Mouse (Mus musculus): ENCODE data around the gene Rasl10b. TPM values are rescaled to one million over a fixed set of nuclear protein-coding genes. Genes with fewer than 3 reads are reported as not detected.
A peak's percentile ranks its signal among the peaks of the same experiment; 100 is the strongest.

Gene Rasl10b
- polyA plus RNA-seq, 1 experiment = 0.64 TPM

- no peak for TF ChIP-seq POLR2A (IDR thresholded peaks at IDR 0.05; ENCODE audit: low read depth, low read length)
- TF ChIP-seq CTCF (IDR thresholded peaks at IDR 0.05; ENCODE audit: extremely low read depth, insufficient read depth, insufficient read length, insufficient replicate concordance) = no peak
- Histone ChIP-seq H3K27me3 (ENCODE audit: control insufficient read depth, insufficient read depth, low read length) (peaks cover 11% of the 10 kb centered on the region), H3K4me3 (ENCODE audit: extremely low read depth, insufficient read depth, insufficient read length) (no peak overlapping the region), H3K4me1 (ENCODE audit: control insufficient read depth, insufficient read depth, insufficient read length) (no peaks in the 10 kb centered on the region), H3K27ac (ENCODE audit: insufficient read depth, low read length) (no peak overlapping the region), H3K36me3 (ENCODE audit: control insufficient read depth, insufficient read depth, low read length) (no peaks in the 10 kb centered on the region)
- no peak for DNase-seq (ENCODE audit: low read depth in 1 of 2, low spot score in 2 of 2)
- WGBS = 5% methylated on average over 27 of the region's 40 CpGs
These were observed 905 bp downstream of the Rasl10b start for GRCm38 (mm10) chr11:83409792-83410291.

- peaks cover 11% of the 10 kb centered on the region for H3K27me3 ChIP-seq (ENCODE audit: control insufficient read depth, insufficient read depth, low read length)
- H3K4me1 ChIP-seq (ENCODE audit: control insufficient read depth, insufficient read depth, insufficient read length) = no peaks in the 10 kb centered on the region
- no peaks in the 10 kb centered on the region for H3K36me3 ChIP-seq (ENCODE audit: control insufficient read depth, insufficient read depth, low read length)
- 78% methylated on average over 6 of the region's 6 CpGs for WGBS
- TF ChIP-seq POLR2A (IDR thresholded peaks at IDR 0.05; ENCODE audit: low read depth, low read length) (no peak), CTCF (IDR thresholded peaks at IDR 0.05; ENCODE audit: extremely low read depth, insufficient read depth, insufficient read length, insufficient replicate concordance) (no peak)
- H3K4me3 ChIP-seq (ENCODE audit: extremely low read depth, insufficient read depth, insufficient read length) = no peak overlapping the region
- no peak for DNase-seq (ENCODE audit: low read depth in 1 of 2, low spot score in 2 of 2)
- H3K27ac ChIP-seq (ENCODE audit: insufficient read depth, low read length) = no peak overlapping the region
These were observed 1.6 kb downstream of the Rasl10b start for GRCm38 (mm10) chr11:83410510-83410909.

DNA sequence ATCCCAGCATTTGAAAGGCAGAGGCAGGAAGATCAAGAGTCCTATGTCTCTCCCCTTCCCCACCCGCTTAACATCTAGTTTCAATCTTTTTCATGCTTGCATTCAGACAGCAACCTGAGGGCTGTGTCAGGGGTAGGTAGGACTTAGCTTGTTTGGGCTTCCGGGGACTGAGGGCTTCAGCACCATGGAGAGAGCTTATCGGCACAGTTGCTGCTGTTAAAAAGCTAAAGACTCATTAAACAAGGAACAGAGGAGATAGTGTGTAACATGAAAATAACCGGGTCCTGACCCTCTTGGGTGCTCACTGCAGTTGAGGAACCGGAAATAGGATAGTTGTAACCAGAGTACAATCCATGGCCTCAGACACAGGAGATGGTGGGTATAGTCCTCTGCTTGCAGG, 8.1 kb downstream of the Rasl10b start:
- peaks cover 2% of the 10 kb centered on the region for H3K27me3 ChIP-seq (ENCODE audit: control insufficient read depth, insufficient read depth, low read length)
- TF ChIP-seq CTCF (IDR thresholded peaks at IDR 0.05; ENCODE audit: extremely low read depth, insufficient read depth, insufficient read length, insufficient replicate concordance) (no peak), POLR2A (IDR thresholded peaks at IDR 0.05; ENCODE audit: low read depth, low read length) (no peak)
- no peaks in the 10 kb centered on the region for H3K36me3 ChIP-seq (ENCODE audit: control insufficient read depth, insufficient read depth, low read length)
- peaks cover 2% of the 10 kb centered on the region; the same call in 1 of the 2 replicates for H3K4me1 ChIP-seq (ENCODE audit: control insufficient read depth, insufficient read depth, insufficient read length)
- H3K27ac ChIP-seq (ENCODE audit: insufficient read depth, low read length) = no peak overlapping the region
- no peak overlapping the region for H3K4me3 ChIP-seq (ENCODE audit: extremely low read depth, insufficient read depth, insufficient read length)
- peak in 1 of 2 experiments; percentile 26 for DNase-seq (ENCODE audit: low read depth in 1 of 2, low spot score in 2 of 2)
- WGBS = 7% methylated on average over 5 of the region's 5 CpGs

DNA sequence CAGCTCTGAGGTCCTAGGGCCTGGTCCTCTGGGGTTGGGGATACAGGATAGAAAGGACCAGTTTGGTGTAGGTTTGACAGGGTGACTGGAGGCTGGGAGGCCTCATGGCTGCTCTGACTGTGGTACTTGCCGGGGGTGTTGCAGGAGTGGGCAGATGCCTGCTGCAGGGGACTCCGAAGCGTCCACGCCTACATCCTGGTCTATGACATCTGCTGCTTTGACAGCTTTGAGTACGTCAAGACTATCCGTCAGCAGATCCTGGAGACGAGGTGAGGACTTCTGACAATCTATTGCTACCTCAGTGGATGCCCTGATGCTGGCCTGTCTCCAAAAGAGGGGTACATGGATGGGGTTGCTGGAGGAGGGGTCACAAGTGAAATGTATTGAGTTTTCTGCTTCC, 8.8 kb downstream of the Rasl10b start:
- 79% methylated on average over 7 of the region's 7 CpGs for WGBS
- no peak for DNase-seq (ENCODE audit: low read depth in 1 of 2, low spot score in 2 of 2)
- peaks cover 2% of the 10 kb centered on the region; the same call in 1 of the 2 replicates for H3K4me1 ChIP-seq (ENCODE audit: control insufficient read depth, insufficient read depth, insufficient read length)
- TF ChIP-seq POLR2A (IDR thresholded peaks at IDR 0.05; ENCODE audit: low read depth, low read length) (no peak), CTCF (IDR thresholded peaks at IDR 0.05; ENCODE audit: extremely low read depth, insufficient read depth, insufficient read length, insufficient replicate concordance) (no peak)
- no peak overlapping the region for H3K4me3 ChIP-seq (ENCODE audit: extremely low read depth, insufficient read depth, insufficient read length)
- no peak overlapping the region for H3K27ac ChIP-seq (ENCODE audit: insufficient read depth, low read length)
- H3K27me3 ChIP-seq (ENCODE audit: control insufficient read depth, insufficient read depth, low read length) = peaks cover 2% of the 10 kb centered on the region
- H3K36me3 ChIP-seq (ENCODE audit: control insufficient read depth, insufficient read depth, low read length) = no peaks in the 10 kb centered on the region

DNA sequence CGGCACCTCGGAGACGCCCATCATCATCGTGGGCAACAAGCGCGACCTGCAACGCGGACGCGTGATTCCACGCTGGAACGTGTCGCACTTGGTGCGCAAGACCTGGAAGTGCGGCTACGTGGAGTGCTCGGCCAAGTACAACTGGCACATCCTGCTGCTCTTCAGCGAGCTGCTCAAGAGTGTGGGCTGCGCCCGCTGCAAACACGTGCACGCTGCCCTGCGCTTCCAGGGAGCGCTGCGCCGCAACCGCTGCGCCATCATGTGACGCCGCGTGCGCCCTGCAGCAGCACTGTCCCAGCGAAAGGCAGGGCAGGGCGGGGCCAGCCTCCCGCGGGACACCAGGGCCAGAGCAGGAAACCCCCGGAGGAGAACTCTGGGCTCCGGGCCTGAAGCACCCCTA, 9.6 kb downstream of the Rasl10b start:
- H3K36me3 ChIP-seq (ENCODE audit: control insufficient read depth, insufficient read depth, low read length) = no peaks in the 10 kb centered on the region
- H3K27me3 ChIP-seq (ENCODE audit: control insufficient read depth, insufficient read depth, low read length) = peaks cover 2% of the 10 kb centered on the region
- TF ChIP-seq CTCF (IDR thresholded peaks at IDR 0.05; ENCODE audit: extremely low read depth, insufficient read depth, insufficient read length, insufficient replicate concordance) = no peak
- TF ChIP-seq POLR2A (IDR thresholded peaks at IDR 0.05; ENCODE audit: low read depth, low read length) = no peak
- 7% methylated on average over 38 of the region's 38 CpGs for WGBS
- no peak for DNase-seq (ENCODE audit: low read depth in 1 of 2, low spot score in 2 of 2)
- H3K27ac ChIP-seq (ENCODE audit: insufficient read depth, low read length) = no peak overlapping the region
- no peak overlapping the region for H3K4me3 ChIP-seq (ENCODE audit: extremely low read depth, insufficient read depth, insufficient read length)
- peaks cover 2% of the 10 kb centered on the region; the same call in 1 of the 2 replicates for H3K4me1 ChIP-seq (ENCODE audit: control insufficient read depth, insufficient read depth, insufficient read length)

DNA sequence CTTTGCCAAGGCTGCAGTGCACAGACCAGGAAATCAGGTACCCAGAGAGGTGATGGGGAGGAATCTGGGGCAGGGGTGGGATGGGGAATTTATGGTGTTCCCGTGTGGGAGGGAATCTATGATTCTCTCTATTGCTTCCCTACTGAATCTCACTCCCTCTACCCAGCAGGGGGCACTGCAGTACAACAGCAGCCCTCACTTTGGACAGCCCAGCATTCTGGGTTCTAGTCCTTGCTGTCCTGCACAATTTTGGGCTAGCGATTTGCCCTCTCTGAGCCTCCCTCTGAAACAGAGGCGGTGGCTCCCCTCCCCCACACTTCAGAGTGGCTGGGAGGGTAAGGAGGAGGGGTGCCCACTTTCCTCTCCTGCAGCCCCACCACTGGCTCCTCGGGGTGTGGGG, 11.4 kb downstream of the Rasl10b start:
- Histone ChIP-seq H3K4me1 (ENCODE audit: control insufficient read depth, insufficient read depth, insufficient read length) (peaks cover 2% of the 10 kb centered on the region; the same call in 1 of the 2 replicates), H3K27me3 (ENCODE audit: control insufficient read depth, insufficient read depth, low read length) (peaks cover 2% of the 10 kb centered on the region), H3K27ac (ENCODE audit: insufficient read depth, low read length) (no peak overlapping the region), H3K4me3 (ENCODE audit: extremely low read depth, insufficient read depth, insufficient read length) (no peak overlapping the region), H3K36me3 (ENCODE audit: control insufficient read depth, insufficient read depth, low read length) (no peaks in the 10 kb centered on the region)
- no peak for DNase-seq (ENCODE audit: low read depth in 1 of 2, low spot score in 2 of 2)
- TF ChIP-seq POLR2A (IDR thresholded peaks at IDR 0.05; ENCODE audit: low read depth, low read length) (no peak), CTCF (IDR thresholded peaks at IDR 0.05; ENCODE audit: extremely low read depth, insufficient read depth, insufficient read length, insufficient replicate concordance) (no peak)
- WGBS = 30% methylated on average over 4 of the region's 4 CpGs

- Histone ChIP-seq H3K4me3 (ENCODE audit: extremely low read depth, insufficient read depth, insufficient read length) (no peak overlapping the region), H3K36me3 (ENCODE audit: control insufficient read depth, insufficient read depth, low read length) (no peaks in the 10 kb centered on the region), H3K27ac (ENCODE audit: insufficient read depth, low read length) (no peak overlapping the region), H3K4me1 (ENCODE audit: control insufficient read depth, insufficient read depth, insufficient read length) (peaks cover 2% of the 10 kb centered on the region; the same call in 1 of the 2 replicates), H3K27me3 (ENCODE audit: control insufficient read depth, insufficient read depth, low read length) (peaks cover 2% of the 10 kb centered on the region)
- TF ChIP-seq CTCF (IDR thresholded peaks at IDR 0.05; ENCODE audit: extremely low read depth, insufficient read depth, insufficient read length, insufficient replicate concordance) (no peak), POLR2A (IDR thresholded peaks at IDR 0.05; ENCODE audit: low read depth, low read length) (no peak)
- peak in 1 of 2 experiments; percentile 38 for DNase-seq (ENCODE audit: low read depth in 1 of 2, low spot score in 2 of 2)
- 4% methylated on average over 9 of the region's 9 CpGs for WGBS
These were observed 12.4 kb downstream of the Rasl10b start for GRCm38 (mm10) chr11:83421305-83421704.

All from spleen, adult 2 months (tissue).